Comparison of ENCODE assay signal across 8 mouse cellular contexts in genomic region chr8:121668553-121668952, GRCm38 (mm10). TPM values are rescaled to one million over a fixed set of nuclear protein-coding genes. Genes with fewer than 3 reads are reported as not detected.
DNase-seq lines count a peak whose midpoint lies in the region; ATAC-seq and TF ChIP-seq lines count a peak whose summit lies in the region.

No protein-coding gene starts in this region.

- no peak overlapping the region for H3K9ac ChIP-seq in kidney, embryonic 15.5 days
- H3K9ac ChIP-seq in heart, postnatal 0 days (replicated peaks; ENCODE audit: low read depth, low read length), result no peak overlapping the region

- no peak for TF ChIP-seq CTCF in heart, postnatal 0 days (IDR thresholded peaks at IDR 0.05; ENCODE audit: low read depth)

- H3K4me3 ChIP-seq in kidney, embryonic 15.5 days (replicated peaks), result no peak overlapping the region
- no peak overlapping the region for H3K4me3 ChIP-seq in heart, postnatal 0 days (ENCODE audit: low read depth, low read length)

- H3K36me3 ChIP-seq in kidney, embryonic 15.5 days, result no peaks in the 10 kb centered on the region
- no peaks in the 10 kb centered on the region for H3K36me3 ChIP-seq in heart, postnatal 0 days (replicated peaks; ENCODE audit: control insufficient read depth, insufficient read depth, low read length)

- H3K9me3 ChIP-seq in kidney, embryonic 15.5 days (replicated peaks), result no peaks in the 10 kb centered on the region
- no peaks in the 10 kb centered on the region for H3K9me3 ChIP-seq in heart, postnatal 0 days (replicated peaks; ENCODE audit: control insufficient read depth, low read length)

- 0 out of 2 replicates have a peak overlapping the region, but pooled peaks have one; percentile 3 for H3K27ac ChIP-seq in kidney, embryonic 15.5 days
- H3K27ac ChIP-seq in heart, postnatal 0 days (ENCODE audit: low read depth), result peak overlapping the region; percentile 54

- ATAC-seq in kidney, embryonic 15.5 days (replicated peaks; ENCODE audit: low FRiP score), result no peak
- no peak; the same call in 1 of the 2 replicates for ATAC-seq in heart, postnatal 0 days (ENCODE audit: insufficient read depth, low read depth)
- no peak for ATAC-seq in granulocyte monocyte progenitor cell, adult 5-6 weeks (replicated peaks; ENCODE audit: poor library complexity, severe bottlenecking)
- ATAC-seq in megakaryocyte-erythroid progenitor cell, adult 5-6 weeks (replicated peaks; ENCODE audit: low FRiP score, low TSS enrichment, poor library complexity, severe bottlenecking), result no peak

- no peak overlapping the region for H3K4me2 ChIP-seq in kidney, embryonic 15.5 days
- H3K4me2 ChIP-seq in heart, postnatal 0 days (ENCODE audit: low read depth, low read length), result no peak overlapping the region

- WGBS in kidney, embryonic 15.5 days, result 55% methylated on average over 6 of the region's 6 CpGs
- WGBS in heart, postnatal 0 days, result 24% methylated on average over 6 of the region's 6 CpGs

- no peak for DNase-seq in kidney, adult 8-10 months
- DNase-seq in NIH3T3 (ENCODE audit: low read depth), result peak; percentile 59
- no peak for DNase-seq in heart, postnatal 0 days (ENCODE audit: low spot score)
- DNase-seq in lung, postnatal 36 days, result peak; percentile 84
- DNase-seq in adrenal gland, postnatal 4 days (ENCODE audit: low spot score in 2 of 2), result no peak

- no peak for TF ChIP-seq EP300 in heart, postnatal 0 days (IDR thresholded peaks at IDR 0.05; ENCODE audit: low read depth)

- H3K27me3 ChIP-seq in kidney, embryonic 15.5 days, result no peaks in the 10 kb centered on the region
- H3K27me3 ChIP-seq in heart, postnatal 0 days (ENCODE audit: control insufficient read depth, insufficient read depth, low read length), result no peaks in the 10 kb centered on the region

- peaks cover 28% of the 10 kb centered on the region for H3K4me1 ChIP-seq in kidney, embryonic 15.5 days
- H3K4me1 ChIP-seq in heart, postnatal 0 days (ENCODE audit: control insufficient read depth, insufficient read depth), result peaks cover 20% of the 10 kb centered on the region

RNA-seq across cellular contexts. Expression of gene Zcchc14, which starts 15.9 kb away (rescaled TPM):
- 16.3 and 17.2 TPM in 2 replicates for polyA plus RNA-seq in kidney, embryonic 15.5 days (2015; fragmentation: Nextera tagmentation; extraction: Ambion mirVana)
- 18.1 and 20.4 TPM in 2 replicates for total RNA-seq in heart, postnatal 0 days (2014; rRNA removed; ENCODE audit: low replicate concordance)
- 4.8 and 5.6 TPM in 2 replicates for polyA plus RNA-seq in heart, postnatal 0 days (2015; fragmentation: Nextera tagmentation; extraction: Ambion mirVana)
- total RNA-seq in adrenal gland, postnatal 4 days (2021), result 10 to 100 TPM; 60.9 to 65.2 TPM
- total RNA-seq in granulocyte monocyte progenitor cell, adult 5-6 weeks (2014; fragmentation: Nextera tagmentation), result not detected in 2 replicates
- total RNA-seq in granulocyte monocyte progenitor cell, adult 5-6 weeks (2017), result 0.30 TPM in 1 of 2 replicates, not detected in the other
- total RNA-seq in megakaryocyte-erythroid progenitor cell, adult 5-6 weeks (2014; fragmentation: Nextera tagmentation), result not detected in 2 replicates
- total RNA-seq in megakaryocyte-erythroid progenitor cell, adult 5-6 weeks (2017), result 0.08 TPM in 1 of 2 replicates, not detected in the other

Comparison
In these comparisons a context has a peak if more than half of its experiments do, and no peak if none do; other contexts are left out.
1. DNase-seq: peak in NIH3T3 (single experiment) and lung, postnatal 36 days (single experiment); none in kidney, adult 8-10 months (0 of 2), heart, postnatal 0 days (single experiment) and adrenal gland, postnatal 4 days (0 of 2).
2. RNA of gene Zcchc14, which starts 15.9 kb away (total RNA-seq): 60.9 to 65.2 TPM in adrenal gland, postnatal 4 days and 18.1 to 20.4 TPM in heart, postnatal 0 days; 0.30 TPM in granulocyte monocyte progenitor cell, adult 5-6 weeks and 0.08 TPM in megakaryocyte-erythroid progenitor cell, adult 5-6 weeks; every median in the first group is over 10 times any median in the second.